Mouse (Mus musculus) hindbrain, embryonic 10.5 days (tissue): ENCODE measurements around the gene Sez6l. TPM values are rescaled to one million over a fixed set of nuclear protein-coding genes. Genes with fewer than 3 reads are reported as not detected.
A peak's percentile ranks its signal among the peaks of the same experiment; 100 is the strongest.

ENCODE experiments used
- DNase-seq: peaks from one replicate; pipeline ENCODE4 v3.0.0-alpha.2; 2017; ENCODE audit warnings: low spot score
- H3K27ac ChIP-seq: fragments of 300-500 bp; sonication (generic); 2 replicates; pipeline ENCODE4 v1.5.1; 2016; ENCODE audit warnings: mild to moderate bottlenecking, moderate library complexity
- H3K27me3 ChIP-seq: fragments of 300-500 bp; sonication (generic); 2 replicates; pipeline ENCODE4 v1.6.1; 2016; ENCODE audit warnings: mild to moderate bottlenecking; ENCODE audit not compliant: poor library complexity, insufficient read depth, severe bottlenecking
- H3K36me3 ChIP-seq: fragments of 300-500 bp; sonication (generic); 2 replicates; pipeline ENCODE4 v1.6.1; 2016; ENCODE audit warnings: mild to moderate bottlenecking, moderate library complexity
- H3K4me1 ChIP-seq: fragments of 300-500 bp; sonication (generic); replicated peaks from 2 replicates; pipeline ENCODE4 v1.6.1; 2016; ENCODE audit warnings: mild to moderate bottlenecking
- H3K4me3 ChIP-seq: fragments of 300-500 bp; sonication (generic); 2 replicates; pipeline ENCODE4 v1.5.1; 2016; ENCODE audit warnings: mild to moderate bottlenecking, moderate library complexity
- H3K9me3 ChIP-seq: fragments of 300-500 bp; sonication (generic); 2 replicates; pipeline ENCODE4 v1.6.1; 2016; ENCODE audit warnings: mild to moderate bottlenecking, moderate library complexity
- WGBS: fragments of 180-500 bp; shearing (Covaris S2); methylation state at CpG from one replicate; pipeline ENCODE4 v1.1.7; 2016; 5-methylcytosine and 5-hydroxymethylcytosine counted together
- polyA plus RNA-seq: library from polyadenylated mRNA; unstranded; fragments of >200 nt; fragmentation: Nextera tagmentation; extraction: Ambion mirVana; gene quantifications from 2 replicates; pipeline ENCODE4 v1.2.1, GENCODE M21; 2016

The Sez6l gene
- polyA plus RNA-seq, 1 experiment from 2014 or later, result 6.0 TPM

GRCm38 (mm10) chr5:112377380-112377779 lies 199.6 kb downstream of the Sez6l start:
- WGBS, result 88% methylated on average over 1 of the region's 1 CpGs
- Histone ChIP-seq H3K36me3 (peaks cover 85% of the 10 kb centered on the region), H3K27ac (no peak overlapping the region), H3K4me3 (no peak overlapping the region), H3K4me1 (peaks cover 41% of the 10 kb centered on the region), H3K9me3 (no peaks in the 10 kb centered on the region), H3K27me3 (no peaks in the 10 kb centered on the region)
- no peak for DNase-seq

- Histone ChIP-seq H3K4me3 (no peak overlapping the region), H3K36me3 (peaks cover 84% of the 10 kb centered on the region), H3K4me1 (peaks cover 41% of the 10 kb centered on the region), H3K27ac (no peak overlapping the region), H3K27me3 (no peaks in the 10 kb centered on the region), H3K9me3 (no peaks in the 10 kb centered on the region)
- no peak for DNase-seq
- 85% methylated on average over 4 of the region's 4 CpGs for WGBS
Observed at GRCm38 (mm10) chr5:112376111-112376510, 200.9 kb downstream of the Sez6l start.

- Histone ChIP-seq H3K27me3 (peaks cover 23% of the 10 kb centered on the region; the same call in 1 of the 2 replicates), H3K9me3 (no peaks in the 10 kb centered on the region), H3K36me3 (peaks cover 84% of the 10 kb centered on the region), H3K27ac (peak overlapping the region; percentile 78), H3K4me1 (peaks cover 68% of the 10 kb centered on the region), H3K4me3 (no peak overlapping the region)
- WGBS, result 25% methylated on average over 7 of the region's 7 CpGs
- DNase-seq, result peak; percentile 72
Observed at GRCm38 (mm10) chr5:112371933-112372332, 205.1 kb downstream of the Sez6l start.

GRCm38 (mm10) chr5:112370236-112370813 lies 206.7 kb downstream of the Sez6l start:
- Histone ChIP-seq H3K27me3 (peaks cover 25% of the 10 kb centered on the region; the same call in 1 of the 2 replicates), H3K4me3 (no peak overlapping the region), H3K4me1 (peaks cover 55% of the 10 kb centered on the region), H3K36me3 (peaks cover 82% of the 10 kb centered on the region), H3K9me3 (no peaks in the 10 kb centered on the region), H3K27ac (peak overlapping the region; percentile 64; the same call in 1 of the 2 replicates)
- WGBS, result 89% methylated on average over 12 of the region's 12 CpGs
- no peak for DNase-seq

GRCm38 (mm10) chr5:112369326-112369725 lies 207.7 kb downstream of the Sez6l start:
- Histone ChIP-seq H3K27ac (peak overlapping the region; percentile 64), H3K36me3 (peaks cover 82% of the 10 kb centered on the region), H3K4me3 (no peak overlapping the region), H3K27me3 (peaks cover 25% of the 10 kb centered on the region; the same call in 1 of the 2 replicates), H3K9me3 (no peaks in the 10 kb centered on the region), H3K4me1 (peaks cover 47% of the 10 kb centered on the region)
- WGBS, result 83% methylated on average over 13 of the region's 13 CpGs
- DNase-seq, result no peak

Other genes starting within 250 kb of the Sez6l start
- 52.5 and 53.2 TPM in 2 replicates for gene Srrd, start 234.1 kb downstream of the Sez6l start, polyA plus RNA-seq
- gene Hps4, start 234.1 kb downstream of the Sez6l start, polyA plus RNA-seq, result 35.8 and 36.7 TPM in 2 replicates
- 0.14 and 0.30 TPM in 2 replicates for gene Gm6583, start 221.2 kb downstream of the Sez6l start, polyA plus RNA-seq
- gene Asphd2, start 182.3 kb downstream of the Sez6l start, polyA plus RNA-seq, result 19.3 and 24.8 TPM in 2 replicates
- gene Gm6588, start 127.8 kb downstream of the Sez6l start, polyA plus RNA-seq, result 0.14 TPM in 1 of 2 replicates, not detected in the other